Mouse (Mus musculus) hindlimb bud, embryonic 11.5 days (tissue): ENCODE measurements at regions not wholly inside any gene's neighbourhood (a gene's known extent, or its start where the extent isn't known, plus 50 kb on each side); places are given as distances from the start of the nearest gene placed in this dataset.

Source experiments
- DNase-seq: peaks from one replicate; pipeline ENCODE4 v3.0.0-alpha.2; 2012; ENCODE audit warnings: low read depth, low spot score; ENCODE audit errors: extremely low spot score

GRCm38 (mm10) chr9:93098008-93098581 is 556.1 kb downstream of the Plod2 start:
- no peak for DNase-seq

DNA sequence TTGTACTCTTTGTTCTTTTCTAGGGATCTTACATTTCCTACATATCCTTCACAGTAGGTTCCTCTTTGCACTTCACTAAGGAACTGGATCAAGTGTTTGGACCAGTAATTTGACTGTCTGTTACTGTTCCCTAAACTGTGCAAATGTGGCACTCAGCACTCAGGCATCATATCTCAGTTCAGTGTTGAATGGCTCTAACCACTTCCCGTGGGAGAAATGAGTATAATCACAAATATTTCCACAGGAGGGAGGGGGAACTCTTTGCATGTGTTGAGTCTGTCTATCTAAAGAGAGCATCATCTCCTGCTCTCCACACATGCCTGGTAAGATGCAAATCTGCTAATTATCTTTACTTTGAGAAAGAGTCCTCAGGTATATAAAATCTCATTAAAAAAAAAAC is 588.5 kb downstream of the Plod2 start:
- no peak for DNase-seq

DNA sequence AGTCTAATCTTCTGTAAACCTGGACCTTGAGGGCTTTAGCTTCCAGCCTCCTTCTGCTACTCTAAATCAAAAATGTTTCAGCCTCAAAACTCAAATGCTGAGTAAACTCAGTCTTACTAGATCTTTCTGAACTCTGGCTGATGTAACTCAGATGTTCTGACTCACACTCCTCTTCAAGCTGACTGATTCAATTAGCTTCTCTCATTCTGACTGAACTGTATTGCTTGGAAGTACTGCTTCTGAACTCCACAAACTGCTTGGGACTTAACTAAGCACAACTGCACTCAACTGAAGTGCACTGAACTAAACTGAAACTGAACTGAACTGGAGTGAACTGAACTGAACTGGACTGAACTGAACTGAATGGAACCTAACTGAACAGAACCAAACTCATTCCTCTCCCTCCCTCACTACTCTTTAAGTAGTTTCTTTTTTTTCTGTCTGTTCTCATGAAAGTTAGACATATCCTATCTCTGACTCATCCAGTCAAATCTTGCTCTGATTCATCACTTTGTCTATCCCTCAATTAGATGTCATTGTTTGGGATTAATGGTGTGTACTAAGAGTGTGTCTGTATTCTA is 589.7 kb downstream of the Plod2 start:
- DNase-seq, result no peak

DNA sequence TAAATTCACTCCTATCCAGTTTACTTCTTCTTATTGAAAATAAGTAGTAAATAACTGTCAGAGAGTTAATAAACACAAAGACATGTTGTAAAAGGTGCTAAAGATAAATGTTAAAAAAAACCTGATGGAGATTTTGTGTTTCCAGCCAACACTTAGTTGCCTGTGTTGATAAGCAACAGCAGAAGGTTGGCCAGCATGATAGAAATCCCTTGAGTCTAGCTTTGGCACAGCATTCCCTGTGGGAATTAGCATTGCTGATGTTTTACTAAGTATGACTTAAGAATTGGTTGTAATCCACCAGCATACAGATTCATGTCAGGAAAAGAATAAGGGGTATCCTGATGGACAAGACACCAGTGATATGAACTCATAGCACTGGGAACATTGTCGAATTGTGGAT is 594.3 kb downstream of the Plod2 start:
- no peak for DNase-seq

GRCm38 (mm10) chr9:93170071-93170470 is 628.0 kb downstream of the Plod2 start:
- DNase-seq, result no peak

- DNase-seq, result no peak
These were observed 644.6 kb downstream of the Plod2 start for GRCm38 (mm10) chr9:93186638-93187037.

DNA sequence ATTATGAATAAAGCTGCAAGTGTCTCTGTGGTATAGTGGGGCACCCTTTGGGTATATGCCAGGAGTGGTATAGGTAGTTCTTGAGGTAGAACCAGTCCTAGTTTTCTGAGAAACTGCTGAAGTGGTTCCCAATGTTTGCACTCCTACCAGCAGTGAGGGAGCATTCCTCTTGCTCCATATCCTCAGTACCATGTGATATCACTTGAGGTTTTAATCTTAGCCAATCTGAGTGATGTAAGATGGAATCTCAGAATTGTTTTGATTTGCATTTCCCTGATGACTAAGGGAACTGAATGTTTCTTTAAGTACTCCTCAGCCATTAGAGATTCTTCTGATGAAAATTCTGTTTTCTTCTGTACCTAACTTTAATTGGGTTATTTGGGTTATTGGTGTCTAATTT is 690.5 kb downstream of the Plod2 start:
- DNase-seq, result no peak

GRCm38 (mm10) chr9:93252146-93252545 is 710.1 kb downstream of the Plod2 start:
- no peak for DNase-seq

- DNase-seq, result no peak
These were observed 755.3 kb downstream of the Plod2 start for GRCm38 (mm10) chr9:93297332-93297731.

GRCm38 (mm10) chr9:93306753-93307152 is 764.7 kb downstream of the Plod2 start:
- DNase-seq, result peak; percentile 33

- no peak for DNase-seq
These were observed 787.1 kb downstream of the Plod2 start for GRCm38 (mm10) chr9:93328997-93329682.
